Mouse (Mus musculus): ENCODE results near the gene Polr3h. TPM values are rescaled to one million over a fixed set of nuclear protein-coding genes. Genes with fewer than 3 reads are reported as not detected.
A peak's percentile ranks its signal among the peaks of the same experiment; 100 is the strongest.

The Polr3h gene
- polyA plus RNA-seq, 1 experiment from 2014 or later = 65.1 TPM

- ATAC-seq (ENCODE audit: low read depth) = no peak
- Histone ChIP-seq H3K4me1 (replicated peaks; ENCODE audit: control insufficient read depth, insufficient read depth, low read length) (peaks cover 14% of the 10 kb centered on the region), H3K27ac (ENCODE audit: low read length) (peak overlapping the region; percentile 60)
Observed at GRCm38 (mm10) chr15:81927741-81928140, 1.7 kb upstream of the Polr3h start.

DNA sequence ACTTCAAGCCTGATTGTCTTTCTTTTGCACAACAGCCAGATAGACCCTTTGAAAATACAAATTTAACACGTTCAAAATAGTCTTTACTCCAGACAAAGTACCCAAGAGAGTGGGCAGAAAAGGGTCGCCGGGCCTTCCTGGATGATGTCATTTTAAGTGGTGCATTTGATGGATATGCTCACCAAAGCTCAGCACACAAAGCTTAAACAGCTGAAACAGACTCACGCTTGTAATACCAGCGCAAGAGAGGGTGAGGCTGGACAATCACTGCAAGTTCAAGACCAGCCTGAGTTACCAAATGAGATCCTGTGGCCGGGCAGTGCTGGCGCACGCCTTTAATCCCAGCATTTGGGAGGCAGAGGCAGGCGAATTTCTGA is 394 bp upstream of the Polr3h start:
- Histone ChIP-seq H3K4me1 (replicated peaks; ENCODE audit: control insufficient read depth, insufficient read depth, low read length) (peaks cover 14% of the 10 kb centered on the region), H3K27me3 (ENCODE audit: control insufficient read depth, insufficient read depth, low read depth, low read length) (no peaks in the 10 kb centered on the region), H3K27ac (ENCODE audit: low read length) (peak overlapping the region; percentile 41), H3K36me3 (ENCODE audit: control insufficient read depth, insufficient read depth, low read length) (no peaks in the 10 kb centered on the region), H3K9me3 (ENCODE audit: control insufficient read depth, low read length) (no peaks in the 10 kb centered on the region), H3K4me3 (ENCODE audit: low read length) (peak overlapping the region; percentile 9; the same call in 1 of the 2 replicates), H3K9ac (ENCODE audit: low read length) (no peak overlapping the region), H3K4me2 (ENCODE audit: low read depth, low read length) (peak overlapping the region; percentile 51)
- WGBS = 31% methylated on average over 9 of the region's 9 CpGs
- no peak for ATAC-seq (ENCODE audit: low read depth)

More at GRCm38 (mm10) chr15:81927741-81928140, 1.7 kb upstream of the Polr3h start:
- no peak overlapping the region for H3K9ac ChIP-seq (ENCODE audit: low read length)
- no peak overlapping the region for H3K4me3 ChIP-seq (ENCODE audit: low read length)
- no peak overlapping the region for H3K4me2 ChIP-seq (ENCODE audit: low read depth, low read length)
- 60% methylated on average over 4 of the region's 4 CpGs for WGBS
- H3K27me3 ChIP-seq (ENCODE audit: control insufficient read depth, insufficient read depth, low read depth, low read length) = no peaks in the 10 kb centered on the region
- H3K9me3 ChIP-seq (ENCODE audit: control insufficient read depth, low read length) = no peaks in the 10 kb centered on the region
- no peaks in the 10 kb centered on the region for H3K36me3 ChIP-seq (ENCODE audit: control insufficient read depth, insufficient read depth, low read length)

DNA sequence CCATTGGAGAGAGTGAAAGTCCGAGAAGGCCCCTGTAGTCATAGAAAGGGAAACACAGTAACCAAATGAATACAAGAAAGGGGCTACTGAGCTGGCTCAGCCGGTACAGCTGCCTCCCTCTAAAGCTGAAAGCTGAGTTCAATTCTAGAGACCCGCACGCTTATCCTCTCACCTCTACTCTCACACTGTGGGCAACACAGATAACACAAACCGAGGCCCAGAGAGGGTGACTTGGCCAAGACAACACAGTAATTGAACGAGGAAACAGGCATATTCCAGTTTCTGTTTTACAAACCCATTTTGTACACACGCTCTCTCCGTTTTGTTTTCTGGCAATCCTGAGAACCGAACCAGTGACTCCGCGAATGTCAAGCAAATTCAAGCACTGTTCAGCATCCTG is 1.1 kb downstream of the Polr3h start:
- 85% methylated on average over 11 of the region's 11 CpGs for WGBS

GRCm38 (mm10) chr15:81921255-81921654 is 4.8 kb downstream of the Polr3h start:
- Histone ChIP-seq H3K27me3 (ENCODE audit: control insufficient read depth, insufficient read depth, low read depth, low read length) (no peaks in the 10 kb centered on the region), H3K36me3 (ENCODE audit: control insufficient read depth, insufficient read depth, low read length) (peaks cover 2% of the 10 kb centered on the region; the same call in 1 of the 2 replicates), H3K4me3 (ENCODE audit: low read length) (no peak overlapping the region), H3K4me2 (ENCODE audit: low read depth, low read length) (no peak overlapping the region), H3K4me1 (replicated peaks; ENCODE audit: control insufficient read depth, insufficient read depth, low read length) (peaks cover 11% of the 10 kb centered on the region), H3K27ac (ENCODE audit: low read length) (no peak overlapping the region), H3K9me3 (ENCODE audit: control insufficient read depth, low read length) (no peaks in the 10 kb centered on the region), H3K9ac (ENCODE audit: low read length) (no peak overlapping the region)
- ATAC-seq (ENCODE audit: low read depth) = no peak
- 53% methylated on average over 5 of the region's 5 CpGs for WGBS

More for the DNA sequence above, 1.1 kb downstream of the Polr3h start:
- Histone ChIP-seq H3K4me2 (ENCODE audit: low read depth, low read length) (peak overlapping the region; percentile 71), H3K9ac (ENCODE audit: low read length) (peak overlapping the region; percentile 76), H3K36me3 (ENCODE audit: control insufficient read depth, insufficient read depth, low read length) (no peaks in the 10 kb centered on the region), H3K4me1 (replicated peaks; ENCODE audit: control insufficient read depth, insufficient read depth, low read length) (peaks cover 14% of the 10 kb centered on the region), H3K4me3 (ENCODE audit: low read length) (peak overlapping the region; percentile 76), H3K9me3 (ENCODE audit: control insufficient read depth, low read length) (no peaks in the 10 kb centered on the region), H3K27me3 (ENCODE audit: control insufficient read depth, insufficient read depth, low read depth, low read length) (no peaks in the 10 kb centered on the region), H3K27ac (ENCODE audit: low read length) (no peak overlapping the region)
- ATAC-seq (ENCODE audit: low read depth) = no peak

- Histone ChIP-seq H3K36me3 (ENCODE audit: control insufficient read depth, insufficient read depth, low read length) (peaks cover 5% of the 10 kb centered on the region; the same call in 1 of the 2 replicates), H3K4me2 (ENCODE audit: low read depth, low read length) (no peak overlapping the region), H3K9me3 (ENCODE audit: control insufficient read depth, low read length) (no peaks in the 10 kb centered on the region), H3K27ac (ENCODE audit: low read length) (no peak overlapping the region), H3K4me1 (replicated peaks; ENCODE audit: control insufficient read depth, insufficient read depth, low read length) (peaks cover 11% of the 10 kb centered on the region), H3K9ac (ENCODE audit: low read length) (no peak overlapping the region), H3K27me3 (ENCODE audit: control insufficient read depth, insufficient read depth, low read depth, low read length) (no peaks in the 10 kb centered on the region), H3K4me3 (ENCODE audit: low read length) (no peak overlapping the region)
- no peak for ATAC-seq (ENCODE audit: low read depth)
- 72% methylated on average over 10 of the region's 10 CpGs for WGBS
Observed at GRCm38 (mm10) chr15:81920546-81921217, 5.4 kb downstream of the Polr3h start.

- H3K4me2 ChIP-seq (ENCODE audit: low read depth, low read length) = no peak overlapping the region
- no peak overlapping the region for H3K4me3 ChIP-seq (ENCODE audit: low read length)
- ATAC-seq (ENCODE audit: low read depth) = no peak
- H3K4me1 ChIP-seq (replicated peaks; ENCODE audit: control insufficient read depth, insufficient read depth, low read length) = no peaks in the 10 kb centered on the region; the same call in 1 of the 2 replicates
- H3K27ac ChIP-seq (ENCODE audit: low read length) = no peak overlapping the region
- WGBS = 74% methylated on average over 5 of the region's 5 CpGs
- H3K9ac ChIP-seq (ENCODE audit: low read length) = no peak overlapping the region
- no peaks in the 10 kb centered on the region for H3K9me3 ChIP-seq (ENCODE audit: control insufficient read depth, low read length)
- H3K36me3 ChIP-seq (ENCODE audit: control insufficient read depth, insufficient read depth, low read length) = peaks cover 17% of the 10 kb centered on the region
- no peaks in the 10 kb centered on the region for H3K27me3 ChIP-seq (ENCODE audit: control insufficient read depth, insufficient read depth, low read depth, low read length)
Observed at GRCm38 (mm10) chr15:81919062-81919461, 7.0 kb downstream of the Polr3h start.

DNA sequence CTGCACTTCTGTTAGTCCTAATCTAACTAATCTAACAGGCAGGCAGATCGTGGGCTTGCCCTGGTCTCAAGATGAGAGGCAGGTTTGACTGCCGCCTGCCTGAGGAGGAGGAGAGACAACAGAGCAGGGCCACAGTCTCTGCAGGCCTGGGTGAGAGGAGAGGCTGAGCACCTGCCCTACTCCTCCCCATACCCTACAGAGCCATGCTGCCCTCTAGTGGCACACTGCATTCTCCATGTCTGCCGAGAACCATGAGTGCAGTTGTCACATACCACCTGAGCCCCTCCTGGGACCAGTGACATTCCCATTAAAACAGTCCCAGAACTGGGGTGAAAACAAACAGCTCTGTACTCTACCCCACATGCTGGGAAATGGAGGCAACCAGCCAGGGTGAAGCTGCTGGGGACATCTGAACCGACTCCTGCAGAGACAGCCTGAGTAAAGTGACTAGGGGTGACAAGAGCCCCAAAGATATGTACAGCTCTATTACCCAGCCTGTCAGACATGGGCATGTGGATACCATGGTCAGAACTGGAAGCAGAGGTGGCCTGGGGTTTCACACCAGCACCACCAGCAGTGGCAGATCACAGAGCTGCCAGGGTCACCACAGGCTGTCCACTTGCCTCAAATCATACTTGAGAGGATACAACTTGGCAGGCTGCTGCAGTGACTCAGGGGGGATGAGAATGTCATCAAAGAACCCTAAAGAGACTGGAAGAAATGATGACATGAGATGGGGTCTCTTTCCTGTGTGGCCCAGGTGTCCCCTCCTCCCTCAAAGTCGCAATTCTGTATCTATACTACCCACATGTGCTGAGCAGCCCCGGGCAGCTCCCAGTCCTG is 8.2 kb downstream of the Polr3h start:
- H3K27me3 ChIP-seq (ENCODE audit: control insufficient read depth, insufficient read depth, low read depth, low read length) = no peaks in the 10 kb centered on the region
- H3K9me3 ChIP-seq (ENCODE audit: control insufficient read depth, low read length) = no peaks in the 10 kb centered on the region
- peaks cover 26% of the 10 kb centered on the region for H3K36me3 ChIP-seq (ENCODE audit: control insufficient read depth, insufficient read depth, low read length)
- peak; percentile 66 for ATAC-seq (ENCODE audit: low read depth)
- no peak overlapping the region for H3K9ac ChIP-seq (ENCODE audit: low read length)
- no peak overlapping the region for H3K4me3 ChIP-seq (ENCODE audit: low read length)
- 45% methylated on average over 6 of the region's 6 CpGs for WGBS
- H3K27ac ChIP-seq (ENCODE audit: low read length) = no peak overlapping the region
- H3K4me1 ChIP-seq (replicated peaks; ENCODE audit: control insufficient read depth, insufficient read depth, low read length) = no peaks in the 10 kb centered on the region
- H3K4me2 ChIP-seq (ENCODE audit: low read depth, low read length) = no peak overlapping the region

DNA sequence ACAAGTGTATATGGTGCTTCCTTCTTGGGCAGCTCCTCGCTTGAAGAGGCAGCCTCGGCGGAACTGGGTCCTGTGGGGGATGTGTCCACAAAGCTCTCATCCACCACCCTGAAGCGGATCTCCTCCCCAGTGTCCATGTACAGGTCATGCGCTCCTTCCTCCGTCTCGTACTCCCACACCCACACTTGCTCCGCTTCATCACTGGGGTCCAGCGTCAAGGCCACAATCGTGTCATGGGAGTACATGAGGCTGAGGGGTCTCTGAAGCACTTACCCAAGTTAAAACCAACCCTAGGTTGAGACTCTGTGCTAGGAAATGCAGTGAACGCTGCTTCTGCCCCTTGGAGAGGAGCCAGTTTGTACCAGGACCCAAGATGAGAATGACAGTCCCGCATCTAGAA is 8.8 kb downstream of the Polr3h start:
- WGBS = 85% methylated on average over 12 of the region's 12 CpGs
- peaks cover 33% of the 10 kb centered on the region for H3K36me3 ChIP-seq (ENCODE audit: control insufficient read depth, insufficient read depth, low read length)

DNA sequence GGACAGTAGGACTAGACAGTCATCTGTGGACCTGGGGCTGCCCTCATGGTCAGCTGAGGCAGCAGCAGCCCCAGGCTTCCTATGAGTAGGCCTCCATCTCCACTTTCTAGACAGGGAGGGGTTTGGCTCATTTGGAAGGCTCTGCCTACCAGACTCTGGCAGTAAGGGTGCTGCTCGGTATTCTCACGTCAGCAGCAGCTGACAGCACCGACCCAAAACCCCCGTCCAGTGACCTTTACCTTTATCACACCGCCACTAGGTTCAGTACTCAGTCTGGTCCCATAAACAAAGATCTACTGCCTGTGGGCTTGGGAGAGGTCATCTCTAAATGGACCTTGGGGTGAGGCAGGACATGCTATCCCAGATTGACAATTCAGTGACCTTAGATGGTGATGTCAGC is 10.4 kb downstream of the Polr3h start:
- WGBS = 71% methylated on average over 5 of the region's 5 CpGs
- no peak overlapping the region for H3K27ac ChIP-seq (ENCODE audit: low read length)
- H3K27me3 ChIP-seq (ENCODE audit: control insufficient read depth, insufficient read depth, low read depth, low read length) = no peaks in the 10 kb centered on the region
- H3K4me1 ChIP-seq (replicated peaks; ENCODE audit: control insufficient read depth, insufficient read depth, low read length) = no peaks in the 10 kb centered on the region
- H3K4me2 ChIP-seq (ENCODE audit: low read depth, low read length) = no peak overlapping the region
- H3K36me3 ChIP-seq (ENCODE audit: control insufficient read depth, insufficient read depth, low read length) = peaks cover 33% of the 10 kb centered on the region
- H3K9ac ChIP-seq (ENCODE audit: low read length) = no peak overlapping the region
- no peaks in the 10 kb centered on the region for H3K9me3 ChIP-seq (ENCODE audit: control insufficient read depth, low read length)
- no peak for ATAC-seq (ENCODE audit: low read depth)
- no peak overlapping the region for H3K4me3 ChIP-seq (ENCODE audit: low read length)

More for the DNA sequence above, 8.8 kb downstream of the Polr3h start:
- no peak overlapping the region for H3K4me3 ChIP-seq (ENCODE audit: low read length)
- no peak overlapping the region for H3K27ac ChIP-seq (ENCODE audit: low read length)
- ATAC-seq (ENCODE audit: low read depth) = no peak
- H3K9me3 ChIP-seq (ENCODE audit: control insufficient read depth, low read length) = no peaks in the 10 kb centered on the region
- no peaks in the 10 kb centered on the region for H3K27me3 ChIP-seq (ENCODE audit: control insufficient read depth, insufficient read depth, low read depth, low read length)
- no peak overlapping the region for H3K4me2 ChIP-seq (ENCODE audit: low read depth, low read length)
- no peak overlapping the region for H3K9ac ChIP-seq (ENCODE audit: low read length)
- no peaks in the 10 kb centered on the region for H3K4me1 ChIP-seq (replicated peaks; ENCODE audit: control insufficient read depth, insufficient read depth, low read length)

Measured in lung, embryonic 16.5 days (tissue).